Mouse (Mus musculus): ENCODE data around the gene Gda.

Gda gene

DNA sequence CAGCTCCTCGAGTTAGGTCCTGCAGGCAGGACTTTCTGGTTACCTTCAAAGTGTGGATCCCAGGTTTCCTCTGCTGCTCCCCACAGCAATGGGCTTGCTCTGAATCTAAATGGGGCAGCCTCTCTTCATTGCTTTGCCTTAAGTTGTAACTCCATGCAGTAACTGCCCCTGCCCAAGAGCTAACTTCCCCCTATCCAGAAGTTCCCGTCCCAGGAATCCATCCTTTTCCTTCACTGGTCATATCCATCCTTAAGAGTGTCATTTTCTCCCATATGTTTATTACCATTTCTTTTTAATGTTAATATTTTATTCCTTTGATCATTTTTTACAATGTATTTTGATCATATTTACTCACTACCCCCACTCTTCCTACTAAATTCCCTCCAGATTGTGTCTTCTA is at the start of gene Gda:
Gene Gda (minus strand): TSS at position 101 of the 400 bp plus-strand sequence.
- DNase-seq (ENCODE audit: low read depth, low spot score) = no peak

- no peak for DNase-seq (ENCODE audit: low read depth, low spot score)
Measured at GRCm38 (mm10) chr19:21520280-21520679, 47.0 kb upstream of the Gda start.

DNA sequence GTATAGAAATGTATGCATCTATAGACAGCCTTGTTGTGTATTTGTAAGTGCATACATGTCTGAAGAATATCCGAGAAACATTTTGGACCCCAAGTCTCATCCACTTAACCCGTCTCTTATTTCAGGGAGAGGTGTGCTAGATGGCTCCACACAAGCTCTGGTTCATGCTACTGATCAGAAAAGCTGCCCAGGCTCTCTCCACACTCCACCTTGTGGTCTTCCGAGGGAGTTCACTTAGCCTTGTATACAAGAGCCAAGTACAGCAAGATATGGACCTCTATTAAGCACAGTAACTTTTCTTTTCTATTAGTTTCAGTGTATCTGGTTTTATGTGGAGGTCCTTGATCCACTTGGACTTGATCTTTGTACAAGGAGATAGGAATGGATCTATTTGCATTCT is 36.9 kb upstream of the Gda start:
- DNase-seq (ENCODE audit: low read depth, low spot score) = peak; percentile 24

DNA sequence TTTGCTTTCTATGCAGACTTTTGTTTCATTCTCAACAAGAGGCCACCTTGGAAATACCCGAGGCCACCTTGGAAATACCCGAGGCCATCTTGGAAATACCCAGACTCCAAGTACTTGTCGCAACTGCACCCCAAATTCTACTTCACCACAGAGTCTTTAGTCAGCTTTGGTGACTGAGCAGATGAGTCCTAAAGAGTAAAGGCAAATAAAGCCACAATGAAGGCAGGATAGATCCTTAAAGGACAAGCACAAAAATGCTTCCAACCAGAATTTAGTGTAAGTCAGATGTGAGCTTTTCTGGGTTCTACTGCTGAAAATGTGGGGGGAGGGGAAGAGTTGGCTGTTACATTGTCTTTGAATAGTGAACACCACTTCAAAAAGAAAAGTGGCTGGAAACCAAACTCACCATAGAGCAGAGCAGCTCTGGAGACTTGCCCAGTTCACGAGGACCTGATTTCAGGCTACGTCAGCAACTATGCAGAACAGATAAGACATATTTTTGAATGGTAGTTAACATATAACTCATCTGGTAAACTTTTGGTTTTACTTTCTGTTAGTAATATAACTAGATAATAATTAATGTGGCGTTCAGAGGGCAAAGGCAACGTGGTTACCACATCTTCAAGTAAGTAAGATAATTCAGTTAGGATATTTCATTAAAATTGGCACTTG is 34.5 kb upstream of the Gda start:
- no peak for DNase-seq (ENCODE audit: low read depth, low spot score)

- DNase-seq (ENCODE audit: low read depth, low spot score) = no peak
Measured at GRCm38 (mm10) chr19:21507133-21507532, 33.9 kb upstream of the Gda start.

DNA sequence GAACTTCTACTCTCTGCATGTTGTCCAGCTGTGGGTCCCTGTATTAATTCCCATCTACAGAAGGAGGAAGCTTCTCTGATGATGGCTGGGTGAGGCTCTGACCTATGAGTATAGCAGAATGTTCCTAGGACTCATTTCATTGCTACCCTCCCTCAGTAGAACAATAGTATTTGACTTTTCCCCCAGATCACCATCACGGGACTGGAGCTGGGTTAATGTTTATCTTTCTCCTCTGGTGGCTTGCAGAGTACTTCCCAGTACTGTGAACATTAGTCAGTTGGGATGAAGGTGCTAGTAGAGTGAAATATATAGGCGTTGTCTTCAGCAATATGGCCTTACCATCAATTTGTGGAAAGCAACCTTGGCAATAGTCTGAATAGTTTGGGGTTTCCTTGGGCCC is 31.5 kb upstream of the Gda start:
- no peak for DNase-seq (ENCODE audit: low read depth, low spot score)

DNA sequence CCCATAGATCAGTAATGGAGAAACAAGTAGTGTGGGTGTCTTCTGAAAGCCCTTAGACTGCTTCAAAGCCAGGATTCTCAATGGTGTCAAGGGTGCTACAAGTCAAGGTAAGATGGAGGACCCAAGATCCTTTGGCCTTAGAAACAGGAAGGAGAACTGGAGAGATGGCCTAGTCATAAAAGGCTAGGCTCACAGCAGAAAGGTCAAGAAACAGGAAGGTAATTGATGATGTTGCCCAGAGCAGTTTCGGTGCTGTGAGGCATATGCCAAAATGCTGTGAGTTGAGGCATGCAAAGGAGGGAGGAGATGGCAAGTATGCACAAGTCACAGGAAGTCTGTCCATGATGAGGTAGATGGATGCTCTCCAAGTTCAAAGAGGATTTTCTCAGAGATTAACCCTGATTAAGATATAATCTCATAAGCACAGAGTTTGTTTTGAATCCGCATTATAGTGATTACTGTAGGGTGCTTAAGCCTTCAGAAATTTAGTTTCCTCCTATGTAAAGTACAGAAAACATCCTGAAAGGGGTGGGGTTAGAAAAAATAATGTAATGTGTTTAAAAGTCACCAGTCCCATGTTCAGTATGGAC is 26.2 kb upstream of the Gda start:
- no peak for DNase-seq (ENCODE audit: low read depth, low spot score)

- DNase-seq (ENCODE audit: low read depth, low spot score) = no peak
Measured at GRCm38 (mm10) chr19:21495817-21496216, 22.6 kb upstream of the Gda start.

DNA sequence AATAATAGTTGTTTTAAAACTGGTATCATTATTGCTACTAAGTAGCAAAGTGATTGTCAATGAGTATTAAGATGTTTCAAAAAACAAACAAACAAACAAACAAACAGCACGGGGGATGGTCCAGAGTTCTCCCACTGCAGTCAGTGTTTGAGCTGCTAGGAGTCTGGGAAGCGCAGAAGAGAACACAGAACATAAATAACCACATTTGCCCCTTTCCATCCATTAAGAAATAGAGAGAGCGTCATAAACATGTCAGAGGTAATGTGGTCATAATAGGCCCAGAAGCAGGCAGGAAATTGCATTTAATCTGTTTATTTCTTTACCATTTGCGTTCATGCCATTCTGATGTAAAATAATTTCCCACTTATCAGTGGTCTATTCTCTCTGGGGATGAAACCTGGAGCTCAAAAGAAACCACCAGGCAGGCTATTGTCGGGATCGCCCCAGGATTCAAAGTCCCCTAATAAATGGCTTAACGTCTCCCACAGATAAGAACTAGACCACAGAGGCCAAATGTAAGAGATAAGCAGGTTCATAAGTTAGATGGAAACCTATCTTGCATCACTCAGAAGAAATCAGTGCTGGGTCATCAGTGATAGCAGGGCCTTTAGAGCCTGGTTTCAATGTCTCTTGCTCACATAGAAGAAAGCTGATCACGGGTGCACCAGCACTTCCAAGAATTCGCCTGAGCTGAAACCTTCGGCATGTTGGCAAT is 20.7 kb upstream of the Gda start:
- DNase-seq (ENCODE audit: low read depth, low spot score) = no peak

GRCm38 (mm10) chr19:21491391-21491790 is 18.1 kb upstream of the Gda start:
- DNase-seq (ENCODE audit: low read depth, low spot score) = no peak

DNA sequence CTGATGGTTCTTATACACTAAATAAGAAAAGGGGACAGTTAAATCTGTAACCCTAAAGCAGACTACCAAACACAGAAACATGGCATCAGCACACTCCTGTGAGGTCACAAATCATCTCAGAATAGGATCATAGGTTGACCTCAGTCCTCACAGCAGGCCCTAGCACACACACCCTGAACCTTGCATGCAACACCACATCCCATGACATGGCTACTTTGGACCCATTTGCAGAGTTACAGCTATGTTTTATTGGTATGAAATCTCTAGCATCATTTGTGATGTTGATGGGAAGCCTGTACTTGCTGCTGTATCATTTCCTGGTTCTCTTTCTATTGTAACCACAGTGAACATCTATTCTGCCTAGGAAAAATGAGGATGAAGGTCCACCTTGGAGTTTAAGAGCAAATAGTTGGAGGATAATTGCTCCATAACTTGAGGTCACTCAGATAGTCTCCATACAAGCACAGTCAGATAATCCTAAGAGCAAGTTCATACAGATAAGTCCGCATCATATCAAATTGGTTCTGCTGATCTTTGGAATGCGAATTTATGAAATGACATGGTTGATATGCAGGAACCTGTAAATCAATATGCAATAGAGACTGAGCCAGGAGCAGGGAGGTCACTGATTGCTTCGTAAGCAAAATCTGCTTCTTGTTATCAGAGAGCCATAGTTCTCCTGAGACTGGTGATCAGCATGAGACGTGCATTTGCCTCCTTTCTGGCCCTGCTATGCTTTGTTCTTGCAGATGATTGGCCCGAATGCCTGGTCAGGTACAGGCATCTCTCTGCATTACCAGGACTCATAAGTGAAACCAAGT is 14.1 kb upstream of the Gda start:
- no peak for DNase-seq (ENCODE audit: low read depth, low spot score)

GRCm38 (mm10) chr19:21482096-21482495 is 8.9 kb upstream of the Gda start:
- DNase-seq (ENCODE audit: low read depth, low spot score) = no peak

GRCm38 (mm10) chr19:21481031-21481430 is 7.8 kb upstream of the Gda start:
- DNase-seq (ENCODE audit: low read depth, low spot score) = no peak

DNA sequence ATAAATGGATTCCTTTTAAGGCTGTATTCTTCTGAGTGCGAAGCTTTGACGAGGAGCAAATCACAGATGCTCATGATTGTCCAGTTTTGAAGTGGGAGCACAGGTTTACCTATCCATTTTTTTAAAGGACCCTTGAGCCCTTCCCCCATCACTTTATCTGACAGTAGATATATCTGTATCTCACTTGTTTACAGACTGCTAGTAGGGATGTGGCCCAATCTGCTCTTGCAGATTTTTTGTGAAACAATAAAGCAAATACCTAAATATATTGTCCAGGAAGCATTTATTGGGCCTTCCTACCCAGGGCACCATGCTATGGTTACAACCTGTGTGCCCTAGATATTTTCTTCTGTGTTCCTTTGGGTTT is 6.8 kb upstream of the Gda start:
- DNase-seq (ENCODE audit: low read depth, low spot score) = no peak

GRCm38 (mm10) chr19:21479183-21480052 is 6.2 kb upstream of the Gda start:
- no peak for DNase-seq (ENCODE audit: low read depth, low spot score)

DNA sequence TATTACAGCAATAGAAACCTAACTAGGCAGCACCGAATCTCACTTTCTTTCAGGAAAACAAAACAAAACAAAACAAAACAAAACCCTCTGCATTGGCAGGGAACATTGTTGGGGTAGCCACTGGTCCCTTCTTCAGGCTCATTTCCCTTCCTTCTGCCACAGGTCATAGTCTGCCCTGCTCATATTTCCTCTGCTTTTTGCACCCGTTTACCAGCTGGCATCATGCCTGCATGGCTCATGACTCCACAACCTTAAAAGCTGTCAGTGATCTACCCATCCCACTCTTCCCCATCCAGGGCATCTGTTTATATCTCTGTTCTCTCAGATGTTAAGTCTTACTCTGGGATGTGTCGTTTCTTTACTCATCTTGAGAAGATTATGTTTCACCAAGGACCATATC is 5.3 kb upstream of the Gda start:
- no peak for DNase-seq (ENCODE audit: low read depth, low spot score)

DNA sequence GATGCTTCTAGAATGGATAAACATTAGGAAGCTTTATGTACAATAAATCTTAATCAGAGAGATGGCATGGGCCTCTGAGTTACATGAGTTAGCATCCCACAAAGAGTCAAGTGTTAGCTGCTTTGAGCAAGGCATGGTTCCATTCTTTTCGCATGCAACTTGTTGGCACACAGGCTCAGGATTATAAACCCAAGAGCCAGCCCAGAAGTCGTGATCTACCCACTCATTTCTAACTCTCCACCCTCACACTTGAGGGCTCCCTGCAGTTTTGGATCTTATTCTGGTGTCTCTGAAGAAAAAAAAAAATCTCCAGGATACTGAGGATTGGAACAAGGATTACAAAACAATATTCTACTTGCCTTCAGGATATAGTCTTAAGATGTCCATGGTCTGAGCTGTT is 4.5 kb upstream of the Gda start:
- DNase-seq (ENCODE audit: low read depth, low spot score) = no peak

GRCm38 (mm10) chr19:21476782-21477181 is 3.5 kb upstream of the Gda start:
- DNase-seq (ENCODE audit: low read depth, low spot score) = no peak

GRCm38 (mm10) chr19:21472121-21472780 is 994 bp downstream of the Gda start:
- peak; percentile 49 for DNase-seq (ENCODE audit: low read depth, low spot score)

DNA sequence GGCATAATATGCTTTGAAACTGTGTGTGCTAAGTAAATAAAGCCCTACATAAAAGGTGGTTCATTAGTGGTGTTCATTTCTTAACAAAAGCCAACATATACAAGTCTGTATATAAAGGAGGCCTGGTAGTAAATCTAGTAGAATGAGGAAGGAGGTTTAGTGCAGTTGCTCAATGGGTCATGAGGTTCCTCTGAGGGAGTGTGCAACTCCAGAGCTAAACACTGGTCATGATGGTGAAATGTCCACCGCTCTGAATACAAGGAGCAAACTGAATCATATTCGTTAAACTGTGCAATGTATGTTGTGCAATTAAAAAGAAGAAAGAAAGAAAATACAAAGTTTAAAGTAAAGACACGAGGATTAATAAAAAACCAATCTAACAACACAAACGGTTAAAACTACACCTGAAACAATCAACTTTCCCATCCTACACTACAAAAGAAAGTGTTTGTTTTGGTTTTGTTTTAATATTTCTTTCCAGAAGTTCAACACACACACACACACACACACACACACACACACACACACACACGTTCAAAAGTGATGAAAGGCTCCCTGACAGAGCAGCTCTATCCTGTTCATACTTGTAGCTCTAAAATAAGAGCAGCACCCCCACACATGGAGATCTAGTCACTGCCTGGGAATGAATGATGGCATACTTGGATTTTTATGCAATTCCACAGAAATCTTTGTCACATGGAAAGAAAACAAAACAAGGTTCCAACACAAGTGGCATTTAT is 11.9 kb downstream of the Gda start:
- no peak for DNase-seq (ENCODE audit: low read depth, low spot score)
